Mouse (Mus musculus): Measurements from ENCODE around the gene Fiz1. TPM values are rescaled to one million over a fixed set of nuclear protein-coding genes. Genes with fewer than 3 reads are reported as not detected.

The Fiz1 gene
- total RNA-seq, 2 experiments from 2014 or later = 24.4 to 27.7 TPM

Other genes with a start within 250 kb of the Fiz1 start
- gene Fam71e2, start 243.4 kb downstream of the Fiz1 start, total RNA-seq (2021) = not detected
- under 1 TPM; 0.12 to 0.18 TPM for gene Il11, start 231.8 kb downstream of the Fiz1 start, total RNA-seq (2021)
- not detected for gene Tmem190, start 231.8 kb downstream of the Fiz1 start, total RNA-seq (2021)
- 10 to 100 TPM; 10.4 to 11.3 TPM for gene Tmem238, start 225.0 kb downstream of the Fiz1 start, total RNA-seq (2021)
- 1,000 to 10,000 TPM; 1,057 to 1,113 TPM for gene Rpl28, start 221.8 kb downstream of the Fiz1 start, total RNA-seq (2021)
- gene Ube2s, start 202.1 kb downstream of the Fiz1 start, total RNA-seq (2021) = 100 to 1,000 TPM; 122 to 126 TPM
- 1 to 10 TPM; 1.3 to 3.1 TPM for gene Shisa7, start 170.0 kb downstream of the Fiz1 start, total RNA-seq (2021)
- gene Isoc2b, start 144.4 kb downstream of the Fiz1 start, total RNA-seq (2021) = 10 to 100 TPM in 1 of 2 experiments, 1 to 10 TPM in 1; 6.8 to 13.3 TPM
- gene Isoc2a, start 137.5 kb downstream of the Fiz1 start, total RNA-seq (2021) = 10 to 100 TPM; 52.8 to 56.8 TPM
- not detected for gene Gm36210, start 108.2 kb downstream of the Fiz1 start, total RNA-seq (2021)
- 10 to 100 TPM; 14.7 to 16.4 TPM for gene Zfp628, start 99.5 kb downstream of the Fiz1 start, total RNA-seq (2021)
- gene Nat14, start 92.7 kb downstream of the Fiz1 start, total RNA-seq (2021) = 1 to 10 TPM; 5.5 to 8.5 TPM
- 1 to 10 TPM; 5.9 to 6.9 TPM for gene Ssc5d, start 88.9 kb downstream of the Fiz1 start, total RNA-seq (2021)
- 1 to 10 TPM; 1.6 to 3.1 TPM for gene Sbk2, start 50.3 kb downstream of the Fiz1 start, total RNA-seq (2021)
- gene Sbk3, start 43.5 kb downstream of the Fiz1 start, total RNA-seq (2021) = under 1 TPM; 0.24 to 0.30 TPM
- 10 to 100 TPM; 16.0 to 19.9 TPM for gene Zfp579, start 18.5 kb downstream of the Fiz1 start, total RNA-seq (2021)
- gene Zfp524, start 282 bp downstream of the Fiz1 start, total RNA-seq (2021) = 10 to 100 TPM; 12.6 to 13.2 TPM
- gene Gm44973, start 799 bp upstream of the Fiz1 start, total RNA-seq (2021) = not detected
- 10 to 100 TPM; 22.9 to 30.0 TPM for gene Zfp865, start 5.7 kb upstream of the Fiz1 start, total RNA-seq (2021)
- gene Ccdc106, start 5.9 kb upstream of the Fiz1 start, total RNA-seq (2021) = 1 to 10 TPM; 2.1 to 2.6 TPM
- not detected for gene 4632433K11Rik, start 19.4 kb upstream of the Fiz1 start, total RNA-seq (2021)
- 1 to 10 TPM; 5.7 to 7.3 TPM for gene Zfp784, start 23.7 kb upstream of the Fiz1 start, total RNA-seq (2021)
- gene Zfp580, start 36.8 kb upstream of the Fiz1 start, total RNA-seq (2021) = 10 to 100 TPM; 11.4 to 13.1 TPM
- gene U2af2, start 47.4 kb upstream of the Fiz1 start, total RNA-seq (2021) = 100 to 1,000 TPM; 142 to 161 TPM
- 100 to 1,000 TPM; 144 to 150 TPM for gene Epn1, start 65.5 kb upstream of the Fiz1 start, total RNA-seq (2021)
- not detected for gene Rfpl4, start 102.3 kb upstream of the Fiz1 start, total RNA-seq (2021)
- gene Rasl2-9, start 111.3 kb upstream of the Fiz1 start, total RNA-seq (2021) = 1 to 10 TPM; 2.2 to 3.1 TPM
- gene Vmn1r55, start 135.0 kb upstream of the Fiz1 start, total RNA-seq (2021) = not detected
- gene Vmn1r56, start 182.1 kb upstream of the Fiz1 start, total RNA-seq (2021) = not detected
- not detected for gene Vmn1r57, start 203.8 kb upstream of the Fiz1 start, total RNA-seq (2021)